Mouse (Mus musculus): Measurements from ENCODE around the gene Limk2.
A peak's percentile ranks its signal among the peaks of the same experiment; 100 is the strongest.

Gene Limk2

DNA sequence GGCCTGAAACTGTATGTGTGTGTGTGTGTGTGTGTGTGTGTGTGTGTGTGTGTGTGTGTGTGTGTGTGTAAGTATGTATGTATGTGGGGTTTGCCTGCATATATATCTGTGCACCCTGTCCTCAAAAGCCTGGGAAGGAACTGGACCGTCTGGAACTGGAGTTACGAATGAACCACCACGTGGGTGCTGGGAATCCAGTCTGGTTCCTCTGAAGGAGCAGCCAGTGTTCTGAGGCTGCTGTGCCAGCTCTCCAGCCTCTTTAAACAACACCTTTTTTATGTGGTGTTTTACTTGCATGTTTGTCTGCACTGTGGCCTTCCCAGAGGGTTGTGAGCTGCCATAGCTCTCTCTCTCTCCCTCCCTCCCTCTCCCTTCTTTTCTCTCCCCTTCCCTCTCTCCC is 72.4 kb downstream of the Limk2 start:
- DNase-seq (ENCODE audit: extremely low read depth, insufficient read length, low spot score): no peak

- DNase-seq (ENCODE audit: extremely low read depth, insufficient read length, low spot score): no peak
Observed at GRCm38 (mm10) chr11:3335651-3336216, 73.3 kb downstream of the Limk2 start.

DNA sequence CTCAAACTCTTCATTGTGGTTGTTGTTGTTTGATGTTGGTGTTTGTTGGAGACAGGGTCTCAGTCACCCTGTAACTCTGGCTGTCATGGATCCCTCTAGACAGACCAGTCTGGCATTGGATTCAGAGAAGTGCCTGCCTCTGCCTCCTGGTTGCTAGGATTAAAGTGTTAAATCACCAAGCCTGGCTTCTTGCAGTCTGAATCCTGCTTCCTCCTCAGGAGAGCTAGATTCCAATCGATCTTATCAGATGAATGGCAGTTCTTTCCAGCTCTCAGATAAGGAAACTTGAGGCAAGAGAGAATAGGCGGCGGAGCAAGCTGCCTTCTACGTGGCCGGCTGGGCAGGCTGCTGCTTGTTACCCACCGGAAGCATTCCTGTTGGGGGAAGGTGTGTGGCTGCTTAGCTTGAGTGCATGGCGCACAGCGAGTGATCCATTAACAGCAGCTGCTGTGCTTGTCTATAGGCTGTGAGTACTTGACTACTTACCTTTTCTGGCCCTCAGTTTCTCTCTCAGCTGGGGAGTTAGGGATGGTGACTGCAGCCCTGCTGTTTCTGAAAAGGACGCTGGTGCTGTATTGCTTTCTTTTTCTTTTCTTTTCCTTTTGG is 74.2 kb downstream of the Limk2 start:
- DNase-seq (ENCODE audit: extremely low read depth, insufficient read length, low spot score): no peak

- no peak for DNase-seq (ENCODE audit: extremely low read depth, insufficient read length, low spot score)
Observed at GRCm38 (mm10) chr11:3334141-3334710, 74.8 kb downstream of the Limk2 start.

- DNase-seq (ENCODE audit: extremely low read depth, insufficient read length, low spot score): no peak
Observed at GRCm38 (mm10) chr11:3333111-3333695, 75.8 kb downstream of the Limk2 start.

DNA sequence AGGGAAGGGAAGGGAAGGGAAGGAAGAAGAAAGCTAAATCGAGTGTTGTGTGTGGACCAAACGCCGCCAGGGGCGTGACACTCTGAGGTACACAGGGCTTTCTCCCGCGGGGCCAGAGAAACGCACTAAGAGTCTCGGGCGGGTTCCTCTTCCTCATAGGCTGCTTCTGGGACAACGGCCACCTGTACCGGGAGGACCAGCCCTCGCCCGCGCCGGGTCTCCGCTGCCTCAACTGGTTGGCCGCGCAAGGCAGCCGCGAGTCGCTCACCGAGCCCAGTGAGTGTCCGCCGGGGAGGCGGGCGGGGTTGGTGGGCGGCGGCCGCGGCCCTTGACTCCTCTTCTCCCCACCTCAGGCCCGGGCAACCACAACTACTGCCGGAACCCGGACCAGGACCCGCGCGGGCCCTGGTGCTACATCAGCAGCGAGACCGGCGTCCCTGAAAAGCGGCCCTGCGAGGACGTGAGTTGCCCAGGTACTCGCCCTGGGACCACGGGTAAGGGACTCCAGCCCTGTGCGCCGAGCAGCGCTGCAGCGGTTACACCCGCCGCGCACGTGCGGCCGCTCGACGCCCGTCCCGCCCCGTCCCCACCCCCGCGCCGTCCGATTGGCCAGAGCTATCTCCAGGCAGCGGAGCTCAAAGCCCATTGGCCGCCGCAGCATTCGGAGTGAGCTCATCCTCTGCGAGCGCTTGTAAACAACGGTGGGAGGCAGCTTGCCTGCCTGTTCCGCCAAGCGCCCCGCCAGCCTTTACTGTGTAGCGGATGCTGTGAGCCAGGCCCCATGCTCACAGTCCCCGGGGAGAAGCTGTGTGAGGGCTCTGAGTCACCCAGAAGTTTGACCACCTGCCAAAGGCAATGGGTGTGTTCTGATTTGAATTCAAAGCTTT is 77.0 kb downstream of the Limk2 start:
- peak; percentile 97 for DNase-seq (ENCODE audit: extremely low read depth, insufficient read length, low spot score)

- DNase-seq (ENCODE audit: extremely low read depth, insufficient read length, low spot score): no peak
Observed at GRCm38 (mm10) chr11:3330991-3331750, 77.8 kb downstream of the Limk2 start.

- DNase-seq (ENCODE audit: extremely low read depth, insufficient read length, low spot score): peak; percentile 72
Observed at GRCm38 (mm10) chr11:3330566-3330965, 78.4 kb downstream of the Limk2 start.

GRCm38 (mm10) chr11:3329891-3330451 is 79.0 kb downstream of the Limk2 start, which contains the start of gene Pik3ip1:
Pik3ip1 (plus strand) TSS chr11:3330401.
- no peak for DNase-seq (ENCODE audit: extremely low read depth, insufficient read length, low spot score)

- DNase-seq (ENCODE audit: extremely low read depth, insufficient read length, low spot score): no peak
Observed at GRCm38 (mm10) chr11:3328806-3329775, 79.9 kb downstream of the Limk2 start.

GRCm38 (mm10) chr11:3328271-3328670 is 80.7 kb downstream of the Limk2 start:
- no peak for DNase-seq (ENCODE audit: extremely low read depth, insufficient read length, low spot score)

- DNase-seq (ENCODE audit: extremely low read depth, insufficient read length, low spot score): no peak
Observed at GRCm38 (mm10) chr11:3318286-3318685, 90.7 kb downstream of the Limk2 start.

DNA sequence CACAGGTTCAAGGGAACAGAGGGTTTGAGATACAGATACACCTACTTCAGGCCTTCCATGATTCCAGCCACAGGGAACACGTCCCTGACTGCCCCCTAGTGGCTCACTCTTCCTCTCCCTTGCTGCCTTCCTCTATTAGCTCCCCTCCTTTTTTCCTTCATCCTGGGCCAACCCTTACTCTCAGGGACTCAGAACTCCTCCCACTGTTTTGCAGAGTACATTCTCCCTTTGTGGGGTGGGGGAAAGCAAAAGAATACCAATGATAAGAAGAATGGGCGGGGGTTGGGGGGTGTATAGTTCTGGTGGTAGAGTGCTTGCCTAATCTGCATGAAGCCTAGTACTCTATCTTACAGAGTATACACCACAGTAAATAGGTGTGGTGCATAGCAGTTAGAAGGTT is 94.8 kb downstream of the Limk2 start:
- DNase-seq (ENCODE audit: extremely low read depth, insufficient read length, low spot score): peak; percentile 46

GRCm38 (mm10) chr11:3313294-3313693 is 95.7 kb downstream of the Limk2 start:
- no peak for DNase-seq (ENCODE audit: extremely low read depth, insufficient read length, low spot score)

GRCm38 (mm10) chr11:3311586-3312347 is 97.2 kb downstream of the Limk2 start:
- peak; percentile 56 for DNase-seq (ENCODE audit: extremely low read depth, insufficient read length, low spot score)

- no peak for DNase-seq (ENCODE audit: extremely low read depth, insufficient read length, low spot score)
Observed at GRCm38 (mm10) chr11:3310789-3311585, 98.0 kb downstream of the Limk2 start.

DNA sequence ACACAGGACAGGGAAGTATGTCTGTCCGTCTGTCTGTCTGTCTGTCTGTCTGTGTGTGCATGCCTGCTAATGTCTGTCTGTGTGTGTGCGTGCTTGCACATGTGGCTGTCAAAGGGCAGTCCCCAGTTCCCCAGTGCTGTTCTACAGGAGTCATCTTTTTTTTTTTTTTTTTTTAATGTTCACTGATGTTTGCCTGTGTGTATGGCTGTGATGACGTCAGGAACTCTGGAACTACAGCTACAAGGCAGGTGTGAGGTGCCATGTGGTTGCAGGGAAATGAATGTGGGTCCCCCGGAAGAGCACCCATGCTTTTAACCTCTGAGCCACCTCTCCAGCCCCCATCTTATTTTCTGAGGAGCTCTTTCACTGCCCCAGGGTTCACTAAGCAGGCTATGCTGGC is 99.1 kb downstream of the Limk2 start:
- DNase-seq (ENCODE audit: extremely low read depth, insufficient read length, low spot score): no peak

All from 3134 (cell line).